Mouse (Mus musculus) limb, embryonic 14.5 days (tissue): ENCODE measurements around the gene Bloc1s1. TPM values are rescaled to one million over a fixed set of nuclear protein-coding genes. Genes with fewer than 3 reads are reported as not detected.

ENCODE experiments used
- ATAC-seq: fragments of 200-750 bp; cut with Nextera tagmentation; 2 replicates; pipeline ENCODE4 v1.8.0; 2017; ENCODE audit warnings: low read depth, moderate number of reproducible peaks, moderate TSS enrichment; ENCODE audit not compliant: low FRiP score
- DNase-seq: peaks from one replicate; pipeline ENCODE4 v3.0.0-alpha.2; 2015; ENCODE audit warnings: low spot score
- H3K27ac ChIP-seq: fragments of 300-500 bp; sonication (generic); replicated peaks from 2 replicates; pipeline ENCODE4 v1.5.1; 2014; ENCODE audit warnings: low read depth, mild to moderate bottlenecking, low read length, moderate library complexity, mixed read lengths
- H3K27me3 ChIP-seq: fragments of 300-500 bp; sonication (generic); 2 replicates; pipeline ENCODE4 v1.6.1; 2014; ENCODE audit warnings: low read length, mixed read lengths; ENCODE audit not compliant: control insufficient read depth, insufficient read depth
- H3K36me3 ChIP-seq: fragments of 300-500 bp; sonication (generic); 2 replicates; pipeline ENCODE4 v1.6.1; 2014; ENCODE audit warnings: mild to moderate bottlenecking, low read length, moderate library complexity, mixed read lengths; ENCODE audit not compliant: control insufficient read depth, insufficient read depth
- H3K4me1 ChIP-seq: fragments of 300-500 bp; sonication (generic); 2 replicates; pipeline ENCODE4 v1.6.1; 2014; ENCODE audit warnings: antibody characterized with exemption, low read length, mixed read lengths; ENCODE audit not compliant: control insufficient read depth, insufficient read depth
- H3K4me2 ChIP-seq: fragments of 300-500 bp; sonication (generic); replicated peaks from 2 replicates; pipeline ENCODE4 v1.6.1; 2014; ENCODE audit warnings: low read depth, mild to moderate bottlenecking, low read length, moderate library complexity; ENCODE audit not compliant: severe bottlenecking
- H3K4me3 ChIP-seq: fragments of 300-500 bp; sonication (generic); replicated peaks from 2 replicates; pipeline ENCODE4 v1.5.1; 2014; ENCODE audit warnings: low read length
- H3K9ac ChIP-seq: fragments of 300-500 bp; sonication (generic); 2 replicates; pipeline ENCODE4 v1.6.1; 2014; ENCODE audit warnings: mild to moderate bottlenecking, low read depth, low read length, moderate library complexity; ENCODE audit not compliant: severe bottlenecking
- H3K9me3 ChIP-seq: fragments of 300-500 bp; sonication (generic); 2 replicates; pipeline ENCODE4 v1.6.1; 2016; ENCODE audit warnings: low read length; ENCODE audit not compliant: control insufficient read depth
- POLR2A ChIP-seq: fragments of 200-500 bp; IDR thresholded peaks from 2 replicates; pipeline ENCODE4 v1.8.0; 2012; ENCODE audit warnings: inconsistent platforms, mild to moderate bottlenecking, moderate library complexity, borderline replicate concordance; ENCODE audit not compliant: insufficient read depth, insufficient read length; ENCODE audit errors: extremely low read depth
- WGBS: fragments of 180-500 bp; shearing (Covaris S2); extraction: QIAGEN DNeasy Blood & Tissue Kit; methylation state at CpG from one replicate; pipeline ENCODE4 v1.1.7; 2014; 5-methylcytosine and 5-hydroxymethylcytosine counted together
- polyA plus RNA-seq, 2 experiments: library from polyadenylated mRNA; depleted of rRNA in 1 of 2; stranded (reverse) in 1 of 2; unstranded in 1 of 2; fragments of >200 nt; fragmentation: Nextera tagmentation in 1 of 2; extraction: Ambion mirVana in 1 of 2; gene quantifications; 2 replicates each; pipeline versions ENCODE4 v1.2.1 to v1.2.3; 2012 to 2014

Gene Bloc1s1
- polyA plus RNA-seq, 2 experiments: 262 to 285 TPM

DNA sequence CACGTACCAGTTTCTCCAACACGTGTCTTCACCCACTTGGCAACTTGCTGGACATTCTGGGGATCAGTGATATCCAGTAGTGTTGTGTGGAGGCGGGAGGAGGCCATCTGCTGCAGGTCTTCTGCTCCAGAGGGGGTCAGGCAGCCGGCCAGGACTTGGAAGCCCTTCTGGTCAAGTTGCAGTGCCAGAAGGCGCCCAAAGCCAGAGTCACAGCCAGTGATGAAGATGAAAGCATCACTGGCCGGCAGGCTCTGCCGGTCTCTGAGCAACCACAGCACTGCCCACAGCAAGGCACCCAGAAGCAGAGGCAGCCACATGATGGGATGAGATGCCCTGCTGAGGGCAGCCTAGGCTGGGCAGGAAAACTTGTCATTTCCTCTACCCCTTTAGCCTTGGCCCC lies 5.6 kb downstream of the Bloc1s1 start:
- DNase-seq: no peak
- no peak overlapping the region for H3K4me2 ChIP-seq
- H3K9ac ChIP-seq: no peak overlapping the region
- H3K4me3 ChIP-seq: no peak overlapping the region
- TF ChIP-seq POLR2A: no peak
- 83% methylated on average over 7 of the region's 7 CpGs for WGBS
- H3K27ac ChIP-seq: no peak overlapping the region
- H3K36me3 ChIP-seq: peaks cover 52% of the 10 kb centered on the region
- no peaks in the 10 kb centered on the region for H3K27me3 ChIP-seq
- peaks cover 21% of the 10 kb centered on the region for H3K4me1 ChIP-seq
- ATAC-seq: no peak
- no peaks in the 10 kb centered on the region for H3K9me3 ChIP-seq

DNA sequence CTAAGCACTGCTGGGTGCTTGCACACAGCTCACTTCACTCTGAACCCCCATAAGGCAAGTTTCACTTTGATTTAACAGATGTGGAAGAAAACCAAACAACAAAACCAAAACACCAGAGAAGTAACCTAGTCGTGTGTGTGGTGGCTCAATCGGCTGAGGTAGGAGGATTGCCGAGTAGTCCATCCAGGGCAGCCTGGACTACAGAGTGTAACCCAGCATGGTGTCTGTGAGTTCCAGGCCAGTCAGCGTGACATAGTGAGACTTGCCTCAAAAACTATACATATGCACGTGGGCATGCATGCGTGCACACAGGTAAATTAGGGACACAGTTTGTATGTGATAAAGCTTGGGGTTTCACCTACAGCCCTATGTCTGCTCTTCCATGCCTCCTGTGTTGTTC lies 6.4 kb downstream of the Bloc1s1 start:
- peaks cover 21% of the 10 kb centered on the region for H3K4me1 ChIP-seq
- ATAC-seq (no peak), DNase-seq (no peak)
- H3K4me3 ChIP-seq: no peak overlapping the region
- no peaks in the 10 kb centered on the region for H3K27me3 ChIP-seq
- no peak overlapping the region for H3K27ac ChIP-seq
- no peak overlapping the region for H3K9ac ChIP-seq
- peaks cover 58% of the 10 kb centered on the region for H3K36me3 ChIP-seq
- TF ChIP-seq POLR2A: no peak
- 92% methylated on average over 6 of the region's 6 CpGs for WGBS
- no peak overlapping the region for H3K4me2 ChIP-seq
- no peaks in the 10 kb centered on the region for H3K9me3 ChIP-seq

DNA sequence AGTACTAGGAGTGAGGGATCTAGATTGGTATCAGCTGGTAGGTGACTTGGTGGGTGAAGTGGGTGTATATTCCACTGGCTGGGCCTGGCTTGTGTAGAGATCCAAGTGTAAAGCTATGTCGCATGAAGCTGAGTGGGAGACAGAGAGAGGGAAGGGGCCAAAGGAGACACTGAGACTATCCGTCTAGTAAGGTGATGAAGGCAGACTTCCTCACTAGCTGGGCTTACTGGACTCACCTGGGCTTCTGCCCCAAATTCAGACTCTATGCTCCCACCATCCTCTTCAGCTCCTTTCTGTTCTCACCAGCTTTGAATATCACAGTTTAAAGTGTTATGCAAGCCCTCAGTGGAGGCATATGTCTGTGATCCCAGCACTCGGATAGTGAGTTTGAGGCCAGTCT lies 7.2 kb downstream of the Bloc1s1 start:
- H3K4me2 ChIP-seq: no peak overlapping the region
- no peak overlapping the region for H3K9ac ChIP-seq
- H3K4me3 ChIP-seq: no peak overlapping the region
- DNase-seq (no peak), ATAC-seq (no peak)
- no peaks in the 10 kb centered on the region for H3K27me3 ChIP-seq
- no peak overlapping the region for H3K27ac ChIP-seq
- TF ChIP-seq POLR2A: no peak
- no peaks in the 10 kb centered on the region for H3K9me3 ChIP-seq
- H3K4me1 ChIP-seq: peaks cover 17% of the 10 kb centered on the region
- 83% methylated on average over 3 of the region's 3 CpGs for WGBS
- H3K36me3 ChIP-seq: peaks cover 64% of the 10 kb centered on the region

DNA sequence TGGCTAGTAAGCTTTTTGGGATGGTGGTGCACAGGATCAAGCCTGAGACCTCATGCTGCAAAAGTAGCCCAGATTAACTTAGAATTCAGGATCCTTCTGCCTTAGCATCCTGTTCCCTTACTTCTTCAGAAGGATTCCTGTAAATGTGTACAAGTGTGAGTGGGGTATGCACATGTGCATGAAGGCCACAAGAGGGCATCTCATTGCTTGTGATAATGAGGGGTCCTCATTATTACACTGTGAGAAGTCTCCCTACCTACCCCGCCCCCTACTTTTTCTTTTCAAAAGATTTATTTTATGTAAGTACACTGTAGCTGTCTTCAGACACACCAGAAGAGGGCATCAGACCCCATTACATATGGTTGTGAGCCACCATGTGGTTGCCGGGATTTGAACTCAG lies 8.3 kb downstream of the Bloc1s1 start:
- DNase-seq (no peak), ATAC-seq (no peak)
- H3K4me3 ChIP-seq: no peak overlapping the region
- 87% methylated on average over 2 of the region's 2 CpGs for WGBS
- no peaks in the 10 kb centered on the region for H3K27me3 ChIP-seq
- peaks cover 70% of the 10 kb centered on the region for H3K36me3 ChIP-seq
- H3K9me3 ChIP-seq: no peaks in the 10 kb centered on the region
- H3K27ac ChIP-seq: no peak overlapping the region
- no peak overlapping the region for H3K9ac ChIP-seq
- TF ChIP-seq POLR2A: no peak
- peaks cover 19% of the 10 kb centered on the region for H3K4me1 ChIP-seq
- no peak overlapping the region for H3K4me2 ChIP-seq

DNA sequence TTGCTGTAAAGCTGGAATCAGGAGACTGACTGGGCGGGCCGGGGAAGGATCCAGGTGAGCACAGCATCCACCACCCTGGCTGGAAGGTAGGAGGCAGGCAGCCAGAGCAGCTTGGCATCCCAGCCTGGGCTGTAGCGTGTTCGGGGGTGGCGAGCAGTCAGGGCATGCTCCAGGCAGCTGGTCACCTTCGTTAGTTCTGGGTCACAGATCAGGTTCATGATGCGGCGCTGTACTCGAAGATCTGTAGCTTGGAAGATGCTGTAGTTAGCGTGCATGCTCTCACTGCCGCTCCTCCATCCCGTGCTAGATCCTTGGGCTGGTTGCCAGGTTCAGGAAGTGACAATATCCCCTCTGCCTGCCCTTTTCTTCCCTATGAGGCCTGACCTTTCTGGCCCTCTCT lies 10.1 kb downstream of the Bloc1s1 start:
- no peaks in the 10 kb centered on the region for H3K27me3 ChIP-seq
- TF ChIP-seq POLR2A: no peak
- H3K9me3 ChIP-seq: no peaks in the 10 kb centered on the region
- DNase-seq: no peak
- H3K9ac ChIP-seq: no peak overlapping the region
- no peak overlapping the region for H3K4me3 ChIP-seq
- H3K4me2 ChIP-seq: no peak overlapping the region
- peaks cover 24% of the 10 kb centered on the region for H3K4me1 ChIP-seq
- ATAC-seq: no peak
- no peak overlapping the region for H3K27ac ChIP-seq
- WGBS: 91% methylated on average over 12 of the region's 12 CpGs
- H3K36me3 ChIP-seq: peaks cover 63% of the 10 kb centered on the region

DNA sequence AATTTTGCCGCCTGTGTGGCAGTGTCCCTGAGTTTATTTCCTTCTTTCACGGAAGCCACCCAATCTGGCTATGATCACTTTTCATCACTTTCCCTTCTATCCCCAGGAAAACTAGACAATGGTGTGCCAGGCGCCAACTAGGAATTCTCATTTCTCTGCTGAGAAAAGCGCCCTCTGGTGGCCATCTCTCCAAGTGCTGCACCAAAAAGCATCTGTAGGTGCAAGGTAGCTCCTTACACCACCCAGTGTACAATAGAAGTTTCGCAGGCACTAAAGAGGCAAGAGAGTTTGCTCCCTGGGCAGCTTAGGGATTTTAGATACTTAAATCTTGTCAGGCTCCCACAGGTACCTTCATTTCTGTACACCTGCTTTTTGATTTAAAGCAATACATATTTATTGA lies 10.6 kb downstream of the Bloc1s1 start:
- H3K4me2 ChIP-seq: no peak overlapping the region
- H3K9ac ChIP-seq: no peak overlapping the region
- no peak for TF ChIP-seq POLR2A
- peaks cover 63% of the 10 kb centered on the region for H3K36me3 ChIP-seq
- 8% methylated on average over 5 of the region's 5 CpGs for WGBS
- peaks cover 24% of the 10 kb centered on the region for H3K4me1 ChIP-seq
- DNase-seq: peak; percentile 93
- H3K27ac ChIP-seq: no peak overlapping the region
- H3K9me3 ChIP-seq: no peaks in the 10 kb centered on the region
- no peak overlapping the region for H3K4me3 ChIP-seq
- ATAC-seq: 0 out of 2 replicates have a peak, but pooled peaks have one; percentile 24
- no peaks in the 10 kb centered on the region for H3K27me3 ChIP-seq
